Mouse (Mus musculus): ENCODE measurements at regions not wholly inside any gene's neighbourhood (a gene's known extent, or its start where the extent isn't known, plus 50 kb on each side); places are given as distances from the start of the nearest gene placed in this dataset.

- TF ChIP-seq CTCF (IDR thresholded peaks at IDR 0.05; ENCODE audit: low read depth) = no peak
- TF ChIP-seq EP300 (IDR thresholded peaks at IDR 0.05; ENCODE audit: low read depth) = no peak
Measured at GRCm38 (mm10) chr14:24947084-24947483, 460.2 kb downstream of the Rps24 start.
